Mouse (Mus musculus) testis, adult 2 months (tissue): ENCODE measurements around the gene Becn1.

ENCODE experiments used
- CTCF ChIP-seq: fragments of 200-500 bp; IDR thresholded peaks from 2 replicates; pipeline ENCODE4 v1.5.1; 2012; ENCODE audit warnings: low read depth, mild to moderate bottlenecking, inconsistent platforms, low read length, moderate library complexity; ENCODE audit not compliant: control insufficient read depth, insufficient read depth, insufficient replicate concordance
- POLR2A ChIP-seq: fragments of 200-500 bp; IDR thresholded peaks from 2 replicates; pipeline ENCODE4 v1.6.1; 2012; ENCODE audit warnings: low read depth, mild to moderate bottlenecking, inconsistent platforms, low read length, moderate library complexity; ENCODE audit not compliant: control insufficient read depth

DNA sequence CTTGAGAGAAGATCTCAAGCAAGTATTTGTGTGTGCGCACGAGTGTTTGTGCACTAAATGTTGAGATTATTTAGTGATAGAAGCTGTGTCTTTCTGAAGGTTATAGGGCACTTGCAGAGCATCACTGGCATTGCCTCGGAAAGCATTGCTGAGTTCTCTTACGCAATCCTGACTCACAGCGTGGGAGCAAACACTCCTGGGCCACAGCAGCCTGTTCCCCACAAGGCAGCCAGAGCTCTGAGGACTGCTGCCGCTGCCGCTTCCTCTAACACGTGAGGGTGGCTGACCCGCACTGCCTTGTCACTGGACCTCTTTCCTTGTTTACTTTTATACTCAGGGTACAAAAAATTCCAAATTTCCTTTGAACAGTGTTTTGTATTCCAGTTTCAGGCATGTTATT, 14.8 kb downstream of the Becn1 start:
- TF ChIP-seq CTCF (no peak), POLR2A (no peak)
